Mouse (Mus musculus) Patski (cell line): ENCODE data around the gene Il5. TPM values are rescaled to one million over a fixed set of nuclear protein-coding genes. Genes with fewer than 3 reads are reported as not detected.
"Not testable (repeated sequence)": the region's sequence is repeated elsewhere in the genome, so short reads cannot be mapped to it uniquely, and the experiment has no call there.

Source experiments
- ATAC-seq: fragments of 100-300 bp; one replicate; pipeline ENCODE4 v1.8.0; 2021
- CTCF ChIA-PET: fragments of 350-600 bp; sonication (Branson Sonifier 250); formaldehyde crosslinking; loops from one replicate; lab custom pipeline; 2022; ENCODE audit warnings: inconsistent platforms; lab: Charles Lee
- POLR2A ChIA-PET: fragments of 350-600 bp; sonication (Branson Sonifier 250); formaldehyde crosslinking; loops from one replicate; lab custom pipeline; 2022; ENCODE audit warnings: antibody characterized with exemption, inconsistent platforms; lab: Charles Lee
- DNase-seq: peaks from one replicate; pipeline ENCODE4 v3.0.0-alpha.2; 2011; ENCODE audit warnings: low read depth, low spot score
- H3K27me3 ChIP-seq: fragments of 371-371 bp; one replicate; pipeline ENCODE4 v1.5.1; 2021
- CTCF ChIP-seq: fragments of 100-300 bp; IDR thresholded peaks from one replicate; pipeline ENCODE4 v1.5.1; 2021
- in situ Hi-C: fragments of 300-500 bp; cut with MboI; formaldehyde crosslinking; loops from 3 replicates; pipeline ENCODE4 v1.11.1; 2018; ENCODE audit warnings: low pct_unique_long_range_greater_than_20kb, mixed read lengths
- polyA plus RNA-seq: library from polyadenylated mRNA; unstranded; gene quantifications from one replicate; pipeline ENCODE4 v1.2.3, GENCODE M21; 2021

The Il5 gene
- polyA plus RNA-seq, 1 experiment from 2014 or later: not detected

DNA sequence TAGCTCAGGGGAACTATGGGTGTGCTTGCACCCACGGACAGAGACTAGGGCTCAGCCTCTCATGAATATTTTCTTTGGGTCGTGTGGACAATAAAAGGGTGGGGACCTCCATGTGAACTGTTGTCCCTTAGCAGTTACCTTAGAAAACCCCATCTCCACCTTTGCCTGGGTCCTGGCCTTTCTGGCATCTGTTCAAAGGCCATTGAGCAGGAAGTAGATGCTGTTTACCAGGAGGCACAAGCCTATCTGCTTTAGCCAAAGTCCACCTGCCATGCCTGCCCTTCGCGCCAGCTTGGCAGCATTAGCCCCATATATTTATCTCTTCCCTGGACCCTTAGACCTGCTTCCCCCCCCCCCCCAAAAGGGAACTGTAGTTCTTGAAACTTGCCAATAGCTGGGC is 37.0 kb downstream of the Il5 start:
- in situ Hi-C loops: no loop called here
- DNase-seq (no peak), ATAC-seq (no peak)
- TF ChIP-seq CTCF: no peak
- no peaks in the 10 kb centered on the region for H3K27me3 ChIP-seq
- ChIA-PET POLR2A (interaction anchor here (0.5 kb wide), 1 partner anchor 22 kb away, joined by 3 read pairs; no protein-coding TSS in a partner anchor), CTCF (interaction anchor here (0.8 to 3.3 kb wide), 6 partner anchors 20 to 97 kb away, joined by 3 to 29 read pairs (median 4); no protein-coding TSS in a partner anchor)

DNA sequence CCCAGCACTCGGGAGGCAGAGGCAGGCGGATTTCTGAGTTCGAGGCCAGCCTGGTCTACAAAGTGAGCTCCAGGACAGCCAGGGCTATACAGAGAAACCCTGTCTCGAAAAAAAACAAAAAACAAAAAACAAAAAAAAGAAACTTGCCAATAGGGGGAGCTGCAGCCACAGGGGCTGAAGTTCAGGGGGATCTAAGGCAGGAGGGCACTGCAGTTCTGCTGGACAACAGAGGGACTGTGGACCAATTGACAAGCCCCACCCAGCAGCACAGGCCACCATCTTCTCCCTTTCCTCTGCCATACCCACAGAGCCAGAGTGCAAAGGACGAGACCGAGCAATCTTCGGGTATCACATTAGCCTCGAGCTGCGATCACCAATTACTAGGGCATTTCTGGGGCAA is 37.4 kb downstream of the Il5 start:
- H3K27me3 ChIP-seq, in situ Hi-C loops, ATAC-seq, DNase-seq: not testable (repeated sequence)
- ChIA-PET POLR2A (interaction anchor here (0.5 kb wide), 1 partner anchor 129 kb away, joined by 4 read pairs; no protein-coding TSS in a partner anchor), CTCF (interaction anchor here (0.8 to 3.3 kb wide), 10 partner anchors 20 to 97 kb away, joined by 3 to 29 read pairs (median 4); no protein-coding TSS in a partner anchor)
- peak; percentile 68 for TF ChIP-seq CTCF

DNA sequence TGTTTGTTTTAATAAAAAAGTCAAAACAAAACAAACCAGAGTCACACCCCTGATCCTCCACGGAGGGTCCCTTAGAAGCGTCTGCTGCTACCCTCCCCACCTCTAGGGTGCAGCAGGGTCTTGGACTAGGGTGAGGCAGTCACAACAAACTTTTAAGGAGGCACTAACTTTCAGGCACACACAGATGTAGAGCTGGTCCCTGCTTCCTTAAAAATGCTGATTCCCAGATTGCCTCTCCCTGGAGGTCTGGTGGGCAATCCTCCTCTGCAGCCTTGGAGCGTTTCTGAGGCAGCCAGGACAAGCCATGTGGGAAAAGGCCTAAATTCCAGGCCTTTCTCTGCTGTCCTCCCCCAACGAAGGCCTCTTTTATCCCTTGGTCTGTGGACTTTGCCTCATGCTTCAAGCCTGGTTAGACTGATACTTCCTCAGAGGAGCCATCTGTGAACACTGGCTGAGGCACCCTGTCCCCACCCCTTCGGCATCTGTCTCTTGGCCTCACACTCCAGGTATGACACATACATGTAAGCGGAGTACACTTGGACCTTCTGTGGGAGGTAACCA is 38.3 kb downstream of the Il5 start:
- no peaks in the 10 kb centered on the region for H3K27me3 ChIP-seq
- ChIA-PET POLR2A (no interaction called here), CTCF (interaction anchor here (1.0 to 3.3 kb wide), 5 partner anchors 21 to 94 kb away, joined by 4 to 29 read pairs (median 4); no protein-coding TSS in a partner anchor)
- DNase-seq (no peak), ATAC-seq (no peak)
- in situ Hi-C loops: no loop called here
- peak; percentile 60 for TF ChIP-seq CTCF

DNA sequence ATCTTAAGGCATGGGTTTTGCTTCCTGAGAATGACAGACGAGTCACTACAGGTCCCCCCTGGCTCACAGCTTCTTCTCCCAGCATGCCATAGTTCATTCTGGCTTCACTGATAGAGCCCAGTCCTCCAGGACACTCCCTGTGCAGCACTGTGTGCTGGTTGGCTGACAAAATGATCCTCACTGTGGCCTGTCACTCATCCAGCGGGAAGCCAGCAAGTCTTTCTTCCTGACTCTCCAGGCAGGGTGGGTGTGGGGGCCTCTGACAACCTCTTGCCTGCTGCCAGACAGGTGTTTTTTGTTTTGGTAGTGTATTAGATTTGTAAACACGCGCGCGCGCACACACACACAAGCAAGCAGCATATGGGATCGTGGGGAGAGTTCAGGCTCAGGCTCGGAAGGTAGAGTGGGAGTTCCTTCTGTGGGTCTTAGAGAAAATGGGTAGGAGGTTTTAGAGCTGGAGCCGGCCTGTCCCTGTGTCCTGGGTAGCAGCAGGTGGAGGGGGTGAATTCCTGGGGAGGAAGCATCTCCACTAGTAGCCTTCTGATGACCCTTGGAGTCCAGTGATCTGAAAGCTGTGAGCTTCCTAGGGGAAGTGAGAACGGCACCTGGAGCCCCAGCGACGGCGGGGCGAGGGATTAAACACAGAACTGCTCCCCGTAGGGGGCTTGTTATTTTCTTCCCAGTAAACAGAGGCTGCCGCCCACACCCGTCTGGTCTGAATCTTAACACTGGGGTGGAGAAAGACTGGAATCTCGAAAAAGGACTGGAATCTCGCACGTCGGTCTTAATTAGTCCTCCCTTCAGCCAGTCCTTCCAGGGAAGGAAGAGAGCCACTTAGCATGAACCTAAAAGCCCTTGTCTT is 39.2 kb downstream of the Il5 start:
- no peak for DNase-seq
- no peaks in the 10 kb centered on the region for H3K27me3 ChIP-seq
- in situ Hi-C loops: loop anchor here (10.0 kb wide), 1 partner anchor 305 kb away; the partner anchor contains the start of gene Pdlim4
- TF ChIP-seq CTCF: no peak
- ChIA-PET CTCF (no interaction called here), POLR2A (no interaction called here)
- no peak for ATAC-seq

DNA sequence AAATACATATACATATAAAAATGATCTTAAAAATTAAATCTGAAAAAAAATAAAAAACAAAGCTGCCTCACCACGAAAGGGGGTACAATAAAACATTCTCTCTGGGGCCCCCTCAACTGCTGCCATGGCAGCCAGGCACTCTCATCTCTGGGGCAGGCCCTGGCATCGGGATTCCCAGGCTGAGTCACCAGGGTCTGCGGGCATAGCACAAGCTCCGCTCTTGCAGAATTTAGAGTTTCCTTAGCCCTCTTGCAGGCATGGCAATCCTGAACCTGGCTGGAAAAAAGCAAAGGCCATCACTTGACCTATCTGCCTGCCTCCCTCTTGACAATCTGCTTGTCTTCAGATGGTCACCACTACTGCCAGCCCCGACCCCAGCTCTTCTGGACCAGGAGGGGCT is 40.7 kb downstream of the Il5 start:
- ChIA-PET CTCF (interaction anchor here (1.0 to 3.6 kb wide), 6 partner anchors 11 to 99 kb away, joined by 3 to 25 read pairs (median 4); partner anchors contain the start of gene Gm17334), POLR2A (interaction anchor here (0.8 kb wide), 1 partner anchor 88 kb away, joined by 5 read pairs; no protein-coding TSS in a partner anchor)
- in situ Hi-C loops: loop anchor here (10.0 kb wide), 1 partner anchor 304 kb away; the partner anchor contains the start of gene Pdlim4
- TF ChIP-seq CTCF: no peak
- DNase-seq (no peak), ATAC-seq (no peak)
- H3K27me3 ChIP-seq: no peaks in the 10 kb centered on the region

DNA sequence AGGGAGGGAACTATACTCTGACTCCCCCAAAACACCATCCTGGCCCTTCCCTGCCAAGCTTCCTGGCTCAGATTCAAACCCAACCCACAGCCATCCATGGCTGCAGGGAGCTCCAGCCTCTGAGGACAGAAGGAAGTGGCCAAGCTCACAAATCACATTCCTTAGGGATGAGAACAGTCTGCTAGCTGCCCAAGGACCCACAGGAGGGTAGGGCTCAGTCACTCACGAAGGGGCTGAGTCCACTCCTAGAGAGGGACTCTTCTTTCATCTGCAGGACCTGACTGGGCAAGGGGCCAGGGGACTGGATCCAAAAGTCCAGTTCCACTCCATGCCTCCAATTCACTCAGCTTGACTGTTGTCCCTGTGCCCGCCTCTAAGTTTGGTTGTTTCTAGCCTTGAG is 41.2 kb downstream of the Il5 start:
- DNase-seq (peak; percentile 74), ATAC-seq (peak; percentile 52)
- CTCF ChIA-PET: interaction anchor here (0.9 to 3.6 kb wide), 7 partner anchors 11 to 99 kb away, joined by 3 to 25 read pairs (median 4); partner anchors contain the start of gene Gm17334
- POLR2A ChIA-PET: interaction anchor here (0.8 to 3.5 kb wide), 3 partner anchors 12 to 40 kb away, joined by 3 to 15 read pairs (median 3); no protein-coding TSS in a partner anchor
- no peak for TF ChIP-seq CTCF
- in situ Hi-C loops: loop anchor here (10.0 kb wide), 1 partner anchor 303 kb away; the partner anchor contains the start of gene Pdlim4
- no peaks in the 10 kb centered on the region for H3K27me3 ChIP-seq

DNA sequence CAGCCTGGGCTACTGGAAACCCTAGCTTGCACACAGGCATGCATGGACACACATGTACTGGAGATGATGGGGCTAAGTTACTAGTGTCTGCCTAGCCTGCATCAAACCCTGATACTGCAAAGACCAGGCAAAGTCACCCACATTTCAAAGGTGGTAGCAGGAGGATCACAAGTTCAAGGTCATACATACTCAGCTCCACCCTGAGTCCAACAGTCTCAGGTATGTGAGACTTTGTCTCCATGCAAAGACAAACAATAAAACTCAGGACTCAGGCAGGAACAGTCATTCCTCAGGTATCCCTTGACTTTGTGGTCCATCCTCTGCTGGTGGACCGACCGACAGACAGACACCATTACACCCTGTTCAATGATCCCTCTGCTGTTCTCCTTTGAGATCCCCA is 41.8 kb downstream of the Il5 start:
- CTCF ChIA-PET: interaction anchor here (0.9 to 3.6 kb wide), 6 partner anchors 24 to 98 kb away, joined by 3 to 25 read pairs (median 4); no protein-coding TSS in a partner anchor
- POLR2A ChIA-PET: interaction anchor here (0.7 to 3.5 kb wide), 6 partner anchors 10 to 78 kb away, joined by 3 to 15 read pairs (median 4); partner anchors contain the start of gene Gm17334
- no peaks in the 10 kb centered on the region for H3K27me3 ChIP-seq
- in situ Hi-C loops: loop anchor here (10.0 kb wide), 1 partner anchor 302 kb away; the partner anchor contains the start of gene Pdlim4
- no peak for DNase-seq
- ATAC-seq: no peak
- TF ChIP-seq CTCF: no peak

DNA sequence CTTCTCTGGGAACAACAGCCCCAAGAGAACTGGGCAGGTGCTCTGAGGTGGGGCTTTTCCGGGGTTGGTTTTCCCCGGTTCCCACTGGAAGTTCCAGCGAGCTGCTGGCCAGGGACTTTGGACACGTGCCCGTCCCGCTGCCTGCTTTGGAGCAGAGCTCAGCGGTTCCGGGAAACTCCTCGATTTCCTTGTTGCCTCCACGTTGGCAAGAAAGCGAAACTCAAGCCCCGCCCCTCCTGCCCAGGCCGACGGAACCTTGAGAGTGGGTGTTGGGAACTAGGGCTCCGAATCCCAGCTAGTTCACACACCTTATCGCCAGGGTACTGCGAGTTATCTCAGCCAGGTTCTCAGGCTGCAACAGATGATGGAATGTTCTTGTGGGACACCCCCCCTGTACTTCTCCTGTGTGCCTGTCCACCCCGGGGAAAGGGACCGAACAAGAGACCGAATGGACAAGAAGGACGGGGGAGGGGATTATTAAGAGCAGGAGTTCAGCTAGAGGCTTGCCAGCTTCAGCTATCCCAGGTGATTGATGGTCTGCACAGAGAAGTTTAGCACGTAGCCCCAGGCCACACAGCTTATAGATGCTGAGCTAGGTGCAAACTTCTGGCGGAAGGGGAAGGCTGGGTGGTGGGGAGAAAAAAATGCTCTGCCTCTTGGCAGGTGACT is 42.4 kb downstream of the Il5 start:
- in situ Hi-C loops: loop anchor here (10.0 kb wide), 1 partner anchor 302 kb away; the partner anchor contains the start of gene Pdlim4
- ATAC-seq: no peak
- no peaks in the 10 kb centered on the region for H3K27me3 ChIP-seq
- TF ChIP-seq CTCF: no peak
- no peak for DNase-seq
- ChIA-PET POLR2A (interaction anchor here (0.7 to 3.5 kb wide), 4 partner anchors 9 to 77 kb away, joined by 3 to 15 read pairs (median 5); partner anchors contain the start of gene Gm17334), CTCF (interaction anchor here (0.9 to 3.6 kb wide), 5 partner anchors 13 to 87 kb away, joined by 3 to 25 read pairs (median 3); no protein-coding TSS in a partner anchor)

DNA sequence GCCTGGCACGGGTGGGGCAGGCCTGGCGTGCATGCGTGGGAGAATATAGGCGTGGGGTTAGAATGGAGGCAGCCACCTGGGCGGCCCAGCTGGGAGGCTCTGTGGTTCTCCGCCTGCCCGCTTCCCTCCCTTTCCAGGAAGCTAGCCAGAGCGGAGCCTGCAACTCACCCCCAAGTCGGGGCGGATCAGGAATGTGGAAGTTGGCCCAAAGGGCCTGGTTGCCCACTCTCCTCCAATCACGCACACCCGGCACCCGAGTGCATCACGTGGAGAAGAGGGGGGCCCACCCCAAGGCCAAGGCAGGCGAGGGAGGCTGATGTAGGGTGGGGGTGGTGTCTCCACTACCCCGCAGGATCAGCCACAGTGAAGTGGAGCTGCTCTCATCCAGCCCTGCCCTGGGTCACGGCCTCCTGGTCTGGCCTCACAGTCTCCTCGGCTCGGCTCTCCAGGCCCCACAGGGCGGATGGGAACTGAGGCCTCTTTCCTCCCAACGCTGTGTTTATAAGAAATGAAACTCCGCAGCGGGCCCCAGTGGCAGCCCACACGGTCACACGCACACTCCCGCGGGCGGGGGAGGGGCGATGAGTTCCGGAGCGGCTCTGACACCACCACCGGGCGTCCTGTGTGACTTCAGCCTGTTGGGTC is 43.0 kb downstream of the Il5 start:
- CTCF ChIA-PET: interaction anchor here (0.9 to 3.6 kb wide), 5 partner anchors 13 to 86 kb away, joined by 3 to 25 read pairs (median 3); no protein-coding TSS in a partner anchor
- POLR2A ChIA-PET: interaction anchor here (1.4 to 3.5 kb wide), 4 partner anchors 9 to 77 kb away, joined by 4 to 15 read pairs (median 6); partner anchors contain the start of gene Gm17334
- H3K27me3 ChIP-seq: no peaks in the 10 kb centered on the region
- ATAC-seq (peak; percentile 66), DNase-seq (no peak)
- no peak for TF ChIP-seq CTCF
- in situ Hi-C loops: loop anchor here (10.0 kb wide), 1 partner anchor 301 kb away; the partner anchor contains the start of gene Pdlim4
